Mouse (Mus musculus) liver (tissue): Measurements from ENCODE around the gene Ttyh3.

Experiments used
- DNase-seq: peaks from one replicate; pipeline ENCODE4 v3.0.0-alpha.2; 2020; ENCODE audit warnings: mixed read lengths

Gene Ttyh3

GRCm38 (mm10) chr5:140607836-140608633, 40.8 kb downstream of the Ttyh3 start:
- DNase-seq, result peak; percentile 33

- DNase-seq, result peak; percentile 94
Measured at GRCm38 (mm10) chr5:140607001-140607835, 41.6 kb downstream of the Ttyh3 start, which contains the start of gene Lfng. Gene Lfng (plus strand): TSS chr5:140607320.

GRCm38 (mm10) chr5:140606386-140606785, 42.4 kb downstream of the Ttyh3 start:
- no peak for DNase-seq

GRCm38 (mm10) chr5:140605228-140605627, 43.6 kb downstream of the Ttyh3 start:
- DNase-seq, result peak; percentile 3

GRCm38 (mm10) chr5:140604386-140604785, 44.4 kb downstream of the Ttyh3 start:
- DNase-seq, result peak; percentile 4

- no peak for DNase-seq
Measured at GRCm38 (mm10) chr5:140602540-140602939, 46.3 kb downstream of the Ttyh3 start.

- DNase-seq, result no peak
Measured at GRCm38 (mm10) chr5:140601712-140602111, 47.1 kb downstream of the Ttyh3 start.

- no peak for DNase-seq
Measured at GRCm38 (mm10) chr5:140599939-140600338, 48.9 kb downstream of the Ttyh3 start.

- DNase-seq, result no peak
Measured at GRCm38 (mm10) chr5:140597787-140598186, 51.0 kb downstream of the Ttyh3 start.

- DNase-seq, result peak; percentile 80
Measured at GRCm38 (mm10) chr5:140596927-140597588, 51.8 kb downstream of the Ttyh3 start.

- DNase-seq, result peak; percentile 64
Measured at GRCm38 (mm10) chr5:140596426-140596825, 52.4 kb downstream of the Ttyh3 start.

- no peak for DNase-seq
Measured at GRCm38 (mm10) chr5:140594846-140595245, 54.0 kb downstream of the Ttyh3 start.

GRCm38 (mm10) chr5:140589082-140589774, 59.6 kb downstream of the Ttyh3 start:
- DNase-seq, result no peak

- no peak for DNase-seq
Measured at GRCm38 (mm10) chr5:140583732-140584368, 65.0 kb downstream of the Ttyh3 start.

GRCm38 (mm10) chr5:140582995-140583731, 65.7 kb downstream of the Ttyh3 start:
- no peak for DNase-seq

GRCm38 (mm10) chr5:140581569-140581968, 67.3 kb downstream of the Ttyh3 start:
- no peak for DNase-seq

GRCm38 (mm10) chr5:140579771-140580170, 69.1 kb downstream of the Ttyh3 start:
- no peak for DNase-seq

GRCm38 (mm10) chr5:140579221-140579620, 69.6 kb downstream of the Ttyh3 start:
- no peak for DNase-seq

GRCm38 (mm10) chr5:140575381-140575866, 73.4 kb downstream of the Ttyh3 start:
- no peak for DNase-seq

GRCm38 (mm10) chr5:140572611-140573010, 76.2 kb downstream of the Ttyh3 start:
- DNase-seq, result no peak

- no peak for DNase-seq
Measured at GRCm38 (mm10) chr5:140571673-140572072, 77.2 kb downstream of the Ttyh3 start.
